Mouse (Mus musculus) spleen, adult 18-20 months (tissue): ENCODE results near the gene Brap.
"Not testable (repeated sequence)": the region's sequence is repeated elsewhere in the genome, so short reads cannot be mapped to it uniquely, and the experiment has no call there.

Experiments
- DNase-seq, 2 experiments: peaks; one replicate each; pipeline ENCODE4 v3.0.0; 2022; ENCODE audit warnings: mixed read lengths in 2 of 2

Gene Brap

DNA sequence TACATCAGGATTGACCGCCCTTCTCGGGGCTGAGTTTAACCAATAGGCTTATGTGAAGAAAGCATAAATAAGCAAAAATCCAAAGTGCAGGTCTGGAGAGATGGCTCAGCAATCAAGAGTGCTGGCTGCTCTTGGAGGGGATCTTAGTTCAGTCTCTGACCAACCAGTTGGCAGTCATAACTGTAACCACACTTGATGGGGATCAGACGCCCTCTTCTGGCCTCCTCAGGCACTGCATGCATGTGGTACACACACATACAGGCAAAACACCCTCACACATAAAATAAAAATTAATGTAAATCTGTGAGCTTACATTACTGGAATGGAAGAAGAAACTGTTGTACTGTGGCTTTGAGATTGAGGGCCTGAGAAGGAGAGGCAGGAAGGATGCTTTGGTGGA lies 10.0 kb downstream of the Brap start:
- no peak for DNase-seq

- no peak for DNase-seq
Measured at GRCm38 (mm10) chr5:121682250-121682649, 21.9 kb downstream of the Brap start.

DNA sequence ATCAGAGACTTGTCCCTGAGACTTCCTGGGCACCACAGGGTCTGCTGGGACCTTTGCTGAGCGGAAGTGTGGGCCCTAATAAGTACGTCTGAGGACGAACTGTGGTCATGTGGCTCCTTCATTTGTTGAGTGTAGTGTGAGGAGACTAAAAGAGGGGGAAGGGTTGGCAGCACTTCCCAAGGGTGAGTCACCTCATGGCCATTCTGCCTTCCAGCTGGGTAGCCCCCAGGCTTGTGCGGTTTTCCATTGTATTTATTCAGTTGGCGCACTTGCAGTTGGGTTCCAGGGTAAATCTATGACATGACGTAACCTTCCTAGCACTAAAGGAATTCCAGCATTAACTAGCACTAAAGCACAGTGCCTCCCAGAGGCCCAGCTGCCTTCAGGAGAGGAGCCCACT lies 25.1 kb downstream of the Brap start:
- no peak for DNase-seq

DNA sequence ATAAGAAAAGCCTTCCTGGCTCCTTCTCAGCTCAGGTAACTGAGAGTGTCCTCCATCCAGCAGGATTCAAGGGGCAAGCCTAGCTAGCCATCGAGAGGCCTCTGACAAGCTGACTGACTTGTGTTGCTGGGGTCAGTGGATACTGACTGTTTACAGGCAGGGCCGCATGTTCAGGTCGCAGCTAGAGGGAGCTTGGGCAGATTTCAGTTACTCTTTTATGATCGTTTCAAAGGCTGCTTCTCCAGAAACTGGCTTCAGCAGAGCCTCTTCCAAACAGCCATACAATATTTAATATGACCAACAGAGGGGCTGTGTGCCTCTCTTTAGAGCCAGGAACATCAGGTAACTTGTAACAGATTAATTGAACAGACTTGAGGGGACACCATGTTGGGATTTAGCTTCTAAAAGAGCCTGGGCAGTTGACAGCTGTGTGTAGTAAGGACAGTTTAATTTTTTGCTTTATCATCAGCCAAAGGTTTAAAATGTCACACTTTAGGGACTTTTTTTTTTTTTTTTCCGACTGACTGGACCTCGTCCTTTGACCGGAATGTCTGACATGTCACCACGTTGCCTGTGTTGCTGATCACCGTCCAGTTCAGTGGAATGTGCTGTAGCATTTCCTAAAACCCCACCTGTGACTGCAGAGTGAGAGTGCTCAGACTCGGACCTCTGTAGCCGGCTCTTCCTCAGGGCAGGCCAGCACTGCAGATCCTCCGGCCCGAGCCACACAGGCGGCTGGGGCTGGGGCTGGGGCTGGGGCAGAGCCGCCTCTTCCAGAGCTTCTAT lies 25.9 kb downstream of the Brap start:
- no peak for DNase-seq

- no peak for DNase-seq
Measured at GRCm38 (mm10) chr5:121690482-121691211, 30.3 kb downstream of the Brap start.

DNA sequence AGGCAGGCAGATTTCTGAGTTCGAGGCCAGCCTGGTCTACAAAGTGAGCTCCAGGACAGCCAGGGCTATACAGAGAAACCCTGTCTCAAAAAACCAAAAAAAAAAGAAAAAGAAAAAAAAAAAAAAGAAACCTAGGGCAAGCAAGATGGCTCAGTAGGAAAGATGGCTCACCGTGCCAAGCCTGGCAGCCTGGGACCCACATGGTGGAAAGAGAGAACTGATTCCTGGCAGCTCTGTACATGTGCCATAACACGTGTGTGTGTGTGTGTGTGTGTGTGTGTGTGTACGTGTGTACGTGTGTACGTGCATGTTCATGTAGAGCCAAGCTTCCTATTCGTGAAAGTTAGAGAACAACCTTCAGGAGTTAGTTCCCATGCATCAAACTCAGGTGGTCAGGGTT lies 31.1 kb downstream of the Brap start:
- not testable (repeated sequence) for DNase-seq

- no peak for DNase-seq
Measured at GRCm38 (mm10) chr5:121692897-121693296, 32.5 kb downstream of the Brap start.

DNA sequence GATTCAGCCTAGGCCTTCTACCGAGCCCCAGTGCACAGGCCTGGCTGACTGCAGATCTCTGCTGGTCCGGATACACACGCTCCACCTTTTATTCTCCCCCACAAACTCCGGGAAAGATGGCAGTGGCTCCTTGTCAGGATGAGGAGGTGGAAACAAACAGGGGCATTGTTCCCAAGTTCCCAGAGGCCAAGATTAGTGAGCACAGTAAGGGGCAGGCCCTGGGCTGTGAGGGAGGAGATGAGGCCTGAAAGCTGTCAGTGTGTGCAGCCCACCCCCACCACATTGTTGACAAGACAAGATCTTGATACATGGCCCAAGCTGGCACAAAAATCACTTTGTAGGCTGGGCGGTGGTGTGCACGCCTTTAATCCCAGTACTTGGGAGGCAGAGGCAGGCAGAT lies 36.4 kb downstream of the Brap start:
- no peak for DNase-seq

DNA sequence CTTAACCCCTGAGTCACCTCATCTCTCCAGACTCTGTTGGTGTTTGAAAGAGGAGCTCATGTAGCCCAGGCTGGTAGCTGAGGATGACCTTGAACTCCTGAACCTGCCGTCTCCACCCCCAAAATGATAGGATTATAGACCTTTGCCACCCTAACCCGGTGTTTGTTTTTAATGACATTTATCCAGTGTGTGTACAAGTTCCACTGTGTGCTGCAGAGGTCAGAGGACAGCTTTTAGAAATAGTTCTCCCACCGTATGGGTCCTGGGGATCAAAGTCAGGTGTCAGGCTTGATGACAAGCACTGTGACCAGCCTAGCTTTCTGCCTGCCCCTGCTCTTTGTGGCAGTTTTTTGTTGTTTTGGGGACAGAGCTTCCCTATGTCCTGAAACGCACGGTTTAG lies 39.5 kb downstream of the Brap start:
- DNase-seq = no peak

GRCm38 (mm10) chr5:121700496-121700895 lies 40.1 kb downstream of the Brap start:
- DNase-seq = no peak

DNA sequence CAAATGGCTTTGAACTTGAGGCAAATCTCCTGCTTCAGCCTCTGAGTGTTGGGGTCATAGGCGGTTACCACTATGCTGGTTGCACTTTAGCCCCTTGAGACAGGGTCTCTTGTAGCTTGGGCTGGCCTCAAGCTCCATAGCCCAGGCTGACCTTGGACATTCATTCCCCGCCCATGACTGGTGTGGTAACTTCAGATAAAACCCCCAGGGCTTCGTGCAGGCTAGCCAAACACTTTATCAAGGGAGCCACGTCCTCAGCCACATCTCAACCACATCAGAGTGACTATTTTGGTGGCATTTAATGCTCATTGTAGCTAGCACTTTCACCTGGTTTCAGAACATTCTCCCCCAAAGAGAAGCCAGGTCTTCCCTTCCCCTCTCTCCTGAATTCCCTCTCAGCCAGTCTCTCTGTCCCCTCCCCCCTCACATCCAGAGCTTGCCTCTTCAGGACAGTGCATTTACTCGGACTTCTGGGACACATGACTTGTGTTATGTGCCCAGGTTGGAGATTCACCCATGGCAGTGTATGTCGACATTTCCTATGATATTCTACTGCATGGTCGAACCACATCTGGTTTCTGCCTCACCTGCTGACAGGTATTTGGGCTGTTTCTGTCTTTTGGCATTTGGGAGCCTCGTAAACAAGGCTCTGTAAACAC lies 40.9 kb downstream of the Brap start:
- no peak for DNase-seq

GRCm38 (mm10) chr5:121703341-121703740 lies 43.0 kb downstream of the Brap start:
- no peak for DNase-seq

DNA sequence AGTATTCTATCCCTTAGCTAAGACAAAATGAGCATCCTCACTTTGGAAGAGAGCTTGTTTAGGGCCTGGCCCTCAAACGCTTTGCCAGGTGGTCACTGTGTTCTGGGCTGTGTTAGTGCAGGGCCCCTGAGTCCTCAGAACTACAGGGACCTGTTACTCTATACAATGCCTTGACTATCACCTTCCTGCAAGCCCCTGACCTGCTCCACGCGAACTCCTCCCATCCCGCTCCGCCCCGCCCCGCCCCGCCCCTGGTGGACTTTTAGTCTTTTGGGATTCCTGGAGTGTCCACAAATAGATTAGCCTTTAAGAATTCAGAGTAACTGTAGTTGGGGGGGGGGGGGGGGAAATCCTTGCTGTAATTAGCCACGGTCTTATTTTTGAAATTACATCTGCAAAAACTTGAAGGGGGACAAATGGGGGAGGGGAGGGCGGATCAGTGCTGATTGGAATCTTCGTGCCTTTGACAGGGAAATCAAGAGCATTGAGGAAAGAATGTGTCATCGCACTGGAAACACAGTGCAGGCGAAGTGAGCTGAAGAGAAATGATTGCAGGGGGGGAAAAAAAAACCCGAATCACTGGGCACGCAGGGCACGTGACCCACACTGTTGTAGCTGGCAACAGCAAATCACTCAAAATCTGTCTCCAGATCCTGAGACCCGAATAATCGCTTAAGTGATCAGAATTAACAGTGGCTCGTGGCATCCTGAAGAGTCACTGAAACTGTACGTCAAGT lies 44.3 kb downstream of the Brap start:
- DNase-seq = no peak

DNA sequence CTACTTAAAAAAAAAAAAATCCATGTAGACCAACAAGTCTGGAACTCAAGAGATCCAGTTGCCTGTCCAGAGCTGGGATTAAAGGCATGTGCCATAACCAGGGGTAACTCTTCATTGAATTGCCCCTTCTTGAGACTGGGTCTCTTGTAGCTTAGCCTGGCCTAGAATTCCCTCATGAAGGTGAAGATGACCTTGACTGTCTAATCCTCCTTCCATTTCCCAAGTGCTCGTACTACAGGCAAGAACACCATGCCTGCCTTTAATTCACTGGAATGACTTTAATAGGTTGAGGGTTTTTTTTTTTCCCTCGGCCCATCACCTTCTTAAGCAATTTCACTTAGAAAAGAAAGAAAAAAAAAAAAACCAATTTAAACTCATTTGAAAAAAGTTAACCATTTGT lies 50.0 kb downstream of the Brap start:
- DNase-seq = no peak

DNA sequence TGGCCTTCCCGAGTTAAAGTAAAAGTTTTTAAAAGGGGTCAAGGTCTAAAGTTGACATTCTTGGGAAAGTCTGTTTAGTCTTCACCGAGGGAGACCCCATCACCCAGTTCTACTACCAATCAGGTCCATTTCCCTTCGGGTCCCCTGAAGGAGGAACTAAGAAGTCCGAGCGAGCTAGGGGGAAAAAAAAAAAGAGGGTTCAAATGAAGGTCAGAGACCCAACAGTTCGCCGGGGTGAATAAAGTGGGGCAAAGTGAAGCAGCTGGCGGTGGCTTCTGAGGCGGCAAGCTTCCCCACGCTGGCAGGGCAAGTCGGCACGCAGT lies 50.4 kb downstream of the Brap start:
- no peak for DNase-seq

- peak; percentile 75 to 82 for DNase-seq
Measured at GRCm38 (mm10) chr5:121711174-121711927, 51.0 kb downstream of the Brap start, which contains the start of gene Atxn2. Atxn2 (plus strand) TSS chr5:121711337.

- no peak for DNase-seq
Measured at GRCm38 (mm10) chr5:121711928-121712231, 51.5 kb downstream of the Brap start.

DNA sequence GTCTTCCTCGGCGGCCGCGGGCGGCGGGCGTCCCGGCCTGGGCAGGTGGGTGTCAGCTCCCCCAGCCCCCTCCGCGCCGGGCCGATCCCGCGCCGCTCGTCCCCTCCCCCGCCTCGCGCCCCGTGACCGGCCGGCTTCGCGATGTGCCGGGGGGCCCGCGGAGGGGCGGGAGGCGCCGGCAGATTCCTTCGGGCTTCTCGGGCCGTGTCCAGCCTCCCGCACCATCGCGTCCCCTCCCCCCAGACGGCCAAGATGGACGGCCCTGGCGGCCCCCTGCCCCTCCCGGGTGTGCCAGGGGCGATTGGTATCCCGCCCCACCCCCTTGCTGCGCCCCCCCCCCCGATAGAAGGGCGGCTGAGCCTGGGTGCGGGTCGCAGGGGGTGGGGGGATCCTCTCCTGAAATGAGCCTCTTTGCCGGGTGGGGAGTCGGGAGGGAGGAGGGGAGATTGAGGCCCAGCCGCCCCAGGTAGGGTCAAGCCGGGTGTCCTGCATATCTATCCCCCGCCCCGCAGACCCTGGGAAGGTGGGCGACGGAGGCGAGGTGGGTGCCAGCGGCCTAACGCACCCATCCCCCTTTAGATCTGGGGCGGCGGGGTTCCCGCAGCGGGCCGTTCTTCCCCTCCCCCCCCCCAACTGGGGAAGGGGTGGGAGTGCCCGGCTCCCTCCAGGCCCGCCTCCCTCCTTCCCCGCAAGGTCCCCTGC lies 52.0 kb downstream of the Brap start:
- peak; percentile 15 to 25 for DNase-seq

DNA sequence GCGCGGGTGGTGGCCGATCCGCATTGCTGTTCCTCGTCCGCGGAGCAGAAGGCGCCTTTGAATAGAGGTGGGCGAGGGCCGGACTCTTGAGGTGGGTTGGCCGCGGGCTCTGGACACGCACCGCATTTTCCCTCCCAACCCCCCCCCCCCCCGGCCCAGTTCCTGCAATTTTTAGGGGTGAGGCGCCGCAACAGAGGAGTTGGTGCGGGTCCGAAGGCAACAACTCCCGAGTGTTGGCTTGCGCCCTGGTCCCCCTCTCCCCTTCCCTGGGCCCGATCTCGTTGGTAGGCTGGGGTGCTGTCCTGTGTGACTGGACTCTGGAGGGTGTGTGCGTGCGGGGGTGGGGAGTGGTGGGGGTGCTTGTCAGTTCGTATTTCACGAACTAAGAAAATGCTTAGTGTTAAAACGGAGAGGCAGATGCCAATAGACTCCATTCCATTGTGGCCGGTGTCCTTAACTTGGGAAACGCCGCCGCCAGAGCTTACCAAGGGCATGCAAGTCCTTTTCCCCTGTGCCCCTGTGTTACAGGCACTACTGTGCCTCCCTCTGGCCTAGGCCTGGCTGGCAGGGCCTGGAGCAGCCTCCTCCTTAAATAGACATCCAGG lies 52.7 kb downstream of the Brap start:
- DNase-seq = peak in 1 of 2 experiments; percentile 5

GRCm38 (mm10) chr5:121714331-121714730 lies 54.0 kb downstream of the Brap start:
- DNase-seq = no peak

GRCm38 (mm10) chr5:121714928-121715327 lies 54.6 kb downstream of the Brap start:
- DNase-seq = no peak

GRCm38 (mm10) chr5:121718462-121718861 lies 58.1 kb downstream of the Brap start:
- no peak for DNase-seq
